Mouse (Mus musculus): ENCODE results near the gene Vps29. TPM values are rescaled to one million over a fixed set of nuclear protein-coding genes. Genes with fewer than 3 reads are reported as not detected.

Vps29 gene
- polyA plus RNA-seq, 1 experiment: 57.4 TPM

GRCm38 (mm10) chr5:122390671-122391070 lies 36.5 kb downstream of the Vps29 start:
- Histone ChIP-seq H3K27me3 (ENCODE audit: control insufficient read depth, insufficient read depth, low read length) (no peaks in the 10 kb centered on the region), H3K4me3 (ENCODE audit: control insufficient read depth, low read depth, low read length) (no peak overlapping the region), H3K4me1 (ENCODE audit: control insufficient read depth, insufficient read depth, low read length) (peaks cover 2% of the 10 kb centered on the region; the same call in 1 of the 2 replicates), H3K27ac (ENCODE audit: control insufficient read depth, insufficient read depth, low read depth, low read length) (no peak overlapping the region), H3K36me3 (ENCODE audit: control insufficient read depth, insufficient read depth, low read length) (no peaks in the 10 kb centered on the region)
- TF ChIP-seq POLR2A (IDR thresholded peaks at IDR 0.05; ENCODE audit: control insufficient read depth, low read depth, low read length): no peak

DNA sequence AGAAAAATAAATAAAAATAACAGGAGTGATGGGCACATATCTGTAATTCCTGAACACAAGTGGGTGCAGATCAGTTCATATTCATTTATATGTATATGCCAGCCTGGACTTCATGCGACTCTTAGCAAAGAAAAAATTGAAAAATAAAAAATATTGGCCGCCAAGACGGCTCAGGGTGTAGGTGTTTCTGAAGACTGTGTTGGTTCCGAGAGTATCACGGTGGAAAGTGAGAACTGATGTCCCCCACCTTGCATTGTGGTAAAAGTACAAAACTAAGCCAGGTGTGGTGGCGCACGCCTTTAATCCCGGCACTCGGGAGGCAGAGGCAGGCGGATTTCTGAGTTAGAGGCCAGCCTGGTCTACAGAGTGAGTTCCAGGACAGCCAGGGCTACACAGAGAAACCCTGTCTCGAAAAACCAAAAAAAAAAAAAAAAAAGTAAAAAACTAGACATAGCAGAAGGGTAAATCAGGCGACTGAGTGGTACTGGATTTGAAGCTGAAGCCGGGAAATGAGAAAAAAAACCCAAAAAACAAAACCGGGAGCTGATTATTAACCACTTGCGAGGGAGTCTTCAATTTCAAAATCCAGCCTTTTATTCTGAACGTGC lies 37.1 kb downstream of the Vps29 start:
- Histone ChIP-seq H3K27ac (ENCODE audit: control insufficient read depth, insufficient read depth, low read depth, low read length) (no peak overlapping the region), H3K4me3 (ENCODE audit: control insufficient read depth, low read depth, low read length) (peak overlapping the region; percentile 87), H3K27me3 (ENCODE audit: control insufficient read depth, insufficient read depth, low read length) (no peaks in the 10 kb centered on the region), H3K36me3 (ENCODE audit: control insufficient read depth, insufficient read depth, low read length) (no peaks in the 10 kb centered on the region), H3K4me1 (ENCODE audit: control insufficient read depth, insufficient read depth, low read length) (peaks cover 2% of the 10 kb centered on the region; the same call in 1 of the 2 replicates)
- no peak for TF ChIP-seq POLR2A (IDR thresholded peaks at IDR 0.05; ENCODE audit: control insufficient read depth, low read depth, low read length)
- no peak for TF ChIP-seq CTCF (IDR thresholded peaks at IDR 0.05; ENCODE audit: control insufficient read depth, insufficient read depth, insufficient replicate concordance, low read depth, low read length)

DNA sequence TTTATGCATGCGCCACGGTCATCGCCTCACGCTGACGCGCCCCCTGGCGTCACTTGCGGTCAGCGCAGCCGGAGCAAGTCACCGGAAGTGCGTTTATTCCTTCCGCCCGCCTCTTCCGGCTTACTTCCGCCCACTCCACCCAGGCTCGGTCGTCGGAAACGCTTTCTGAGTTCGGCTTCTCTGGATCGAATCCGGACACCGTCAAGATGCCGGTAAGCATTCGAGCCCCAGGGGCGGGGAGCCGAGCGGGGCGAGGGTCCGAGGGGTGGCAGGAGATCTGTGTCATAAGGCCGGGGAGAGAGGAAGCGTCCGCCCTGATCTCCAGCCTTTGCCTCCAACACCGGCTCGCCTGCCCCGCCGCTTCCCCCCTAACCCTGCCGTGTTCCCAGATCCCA lies 37.6 kb downstream of the Vps29 start, which contains the start of gene Arpc3:
Arpc3 (plus strand) TSS at position 93 of the 395 bp plus-strand sequence.
- TF ChIP-seq POLR2A (IDR thresholded peaks at IDR 0.05; ENCODE audit: control insufficient read depth, low read depth, low read length): peak; percentile 60
- peak; percentile 97 for TF ChIP-seq CTCF (IDR thresholded peaks at IDR 0.05; ENCODE audit: control insufficient read depth, insufficient read depth, insufficient replicate concordance, low read depth, low read length)
- H3K27ac ChIP-seq (ENCODE audit: control insufficient read depth, insufficient read depth, low read depth, low read length): 0 out of 2 replicates have a peak within 1 kb of the TSS, but pooled peaks have one; percentile 9
- H3K27me3 ChIP-seq (ENCODE audit: control insufficient read depth, insufficient read depth, low read length): no peaks in the 10 kb centered on the region
- H3K4me3 ChIP-seq (ENCODE audit: control insufficient read depth, low read depth, low read length): peak within 1 kb of the TSS; percentile 87
- peaks cover 5% of the 10 kb centered on the region for H3K4me1 ChIP-seq (ENCODE audit: control insufficient read depth, insufficient read depth, low read length)
- H3K36me3 ChIP-seq (ENCODE audit: control insufficient read depth, insufficient read depth, low read length): no peaks in the 10 kb centered on the region

DNA sequence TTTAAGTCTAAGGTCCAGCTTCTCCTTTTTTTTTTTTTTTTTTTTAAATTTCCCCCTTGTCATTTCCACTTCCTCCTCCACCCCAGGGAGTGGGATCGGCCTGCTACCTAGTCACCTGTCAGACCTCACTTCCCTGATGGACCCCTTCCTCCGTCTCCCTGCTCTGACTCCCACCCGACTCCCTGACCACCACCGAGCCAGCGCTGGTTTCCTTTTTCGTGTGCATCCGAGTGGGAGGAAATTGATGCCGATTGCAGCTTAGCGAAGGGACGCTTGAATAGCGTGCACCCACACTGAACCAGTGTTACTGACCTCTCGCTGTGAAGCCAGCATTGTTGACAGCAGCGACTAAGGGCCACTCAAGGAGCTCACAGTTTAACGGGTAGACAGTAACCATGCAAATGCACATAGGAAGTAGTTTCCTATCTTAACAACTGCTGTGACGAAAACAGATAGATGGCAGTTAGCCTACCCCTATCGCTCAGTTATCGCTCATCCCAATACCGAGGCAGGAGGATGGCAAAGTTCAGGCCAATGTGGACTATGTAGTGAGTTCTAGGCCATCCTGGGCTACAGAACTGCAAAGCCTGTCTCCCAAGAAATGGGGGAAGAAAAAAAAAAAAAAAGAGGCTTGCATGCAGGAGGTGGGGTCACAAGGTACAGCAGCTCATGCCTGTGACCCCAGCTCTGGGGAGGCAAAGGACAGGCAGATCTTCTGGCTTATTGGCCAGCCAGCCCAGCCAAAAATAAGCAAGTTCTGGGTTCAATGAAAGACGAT lies 38.2 kb downstream of the Vps29 start:
- Histone ChIP-seq H3K27me3 (ENCODE audit: control insufficient read depth, insufficient read depth, low read length) (no peaks in the 10 kb centered on the region), H3K4me3 (ENCODE audit: control insufficient read depth, low read depth, low read length) (peak overlapping the region; percentile 87), H3K4me1 (ENCODE audit: control insufficient read depth, insufficient read depth, low read length) (peaks cover 5% of the 10 kb centered on the region), H3K36me3 (ENCODE audit: control insufficient read depth, insufficient read depth, low read length) (no peaks in the 10 kb centered on the region), H3K27ac (ENCODE audit: control insufficient read depth, insufficient read depth, low read depth, low read length) (0 out of 2 replicates have a peak overlapping the region, but pooled peaks have one; percentile 2)
- TF ChIP-seq POLR2A (IDR thresholded peaks at IDR 0.05; ENCODE audit: control insufficient read depth, low read depth, low read length): no peak

GRCm38 (mm10) chr5:122393887-122394286 lies 39.7 kb downstream of the Vps29 start:
- peak; percentile 67; the same call in 1 of the 2 replicates for TF ChIP-seq CTCF (IDR thresholded peaks at IDR 0.05; ENCODE audit: control insufficient read depth, insufficient read depth, insufficient replicate concordance, low read depth, low read length)
- TF ChIP-seq POLR2A (IDR thresholded peaks at IDR 0.05; ENCODE audit: control insufficient read depth, low read depth, low read length): no peak
- Histone ChIP-seq H3K27me3 (ENCODE audit: control insufficient read depth, insufficient read depth, low read length) (no peaks in the 10 kb centered on the region), H3K36me3 (ENCODE audit: control insufficient read depth, insufficient read depth, low read length) (no peaks in the 10 kb centered on the region), H3K27ac (ENCODE audit: control insufficient read depth, insufficient read depth, low read depth, low read length) (no peak overlapping the region), H3K4me3 (ENCODE audit: control insufficient read depth, low read depth, low read length) (no peak overlapping the region), H3K4me1 (ENCODE audit: control insufficient read depth, insufficient read depth, low read length) (peaks cover 5% of the 10 kb centered on the region)

DNA sequence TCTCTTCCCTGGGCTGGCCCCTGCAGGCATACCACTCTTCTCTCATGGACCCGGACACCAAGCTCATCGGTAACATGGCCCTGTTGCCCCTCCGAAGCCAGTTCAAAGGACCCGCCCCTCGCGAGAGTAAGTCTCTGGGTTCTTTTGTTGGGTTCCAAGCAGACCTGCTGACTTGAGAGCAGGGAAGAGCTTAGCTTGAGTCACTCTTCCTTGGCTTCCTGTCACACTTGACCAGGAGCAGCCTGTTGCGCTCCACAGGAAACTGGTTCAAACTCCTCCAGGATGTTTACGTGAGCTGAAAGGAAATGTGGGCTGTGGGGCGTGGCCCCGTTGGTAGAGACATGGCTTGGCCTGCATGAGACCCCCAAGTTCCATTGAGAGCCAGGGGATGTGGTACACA lies 42.6 kb downstream of the Vps29 start:
- H3K4me1 ChIP-seq (ENCODE audit: control insufficient read depth, insufficient read depth, low read length): peaks cover 5% of the 10 kb centered on the region
- no peaks in the 10 kb centered on the region for H3K36me3 ChIP-seq (ENCODE audit: control insufficient read depth, insufficient read depth, low read length)

DNA sequence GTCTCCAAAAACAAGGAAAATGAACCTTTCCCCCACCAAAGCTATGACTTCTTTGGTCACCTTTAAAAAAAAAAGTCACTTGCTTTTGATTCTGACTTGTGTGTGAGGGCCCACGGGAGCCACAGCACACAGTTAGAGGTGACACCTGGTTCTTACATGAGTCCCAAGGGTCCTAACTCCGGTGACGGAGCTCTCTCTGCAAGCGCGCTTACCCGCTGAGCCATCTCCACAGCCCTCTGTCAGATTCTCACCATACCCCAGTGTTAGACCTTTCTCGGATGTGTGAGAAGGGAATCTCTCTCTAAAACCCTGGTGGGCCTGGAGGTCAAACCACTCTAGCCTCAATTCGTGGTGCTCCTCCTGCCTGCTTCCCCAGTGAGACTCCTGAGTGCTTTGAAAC lies 43.3 kb downstream of the Vps29 start:
- no peak overlapping the region for H3K27ac ChIP-seq (ENCODE audit: control insufficient read depth, insufficient read depth, low read depth, low read length)

More for the DNA sequence above, 42.6 kb downstream of the Vps29 start:
- TF ChIP-seq CTCF (IDR thresholded peaks at IDR 0.05; ENCODE audit: control insufficient read depth, insufficient read depth, insufficient replicate concordance, low read depth, low read length): no peak
- TF ChIP-seq POLR2A (IDR thresholded peaks at IDR 0.05; ENCODE audit: control insufficient read depth, low read depth, low read length): no peak
- H3K4me3 ChIP-seq (ENCODE audit: control insufficient read depth, low read depth, low read length): no peak overlapping the region
- peak overlapping the region; percentile 55; the same call in 1 of the 2 replicates for H3K27ac ChIP-seq (ENCODE audit: control insufficient read depth, insufficient read depth, low read depth, low read length)
- no peaks in the 10 kb centered on the region for H3K27me3 ChIP-seq (ENCODE audit: control insufficient read depth, insufficient read depth, low read length)

More for the DNA sequence above, 43.3 kb downstream of the Vps29 start:
- Histone ChIP-seq H3K27me3 (ENCODE audit: control insufficient read depth, insufficient read depth, low read length) (no peaks in the 10 kb centered on the region), H3K4me1 (ENCODE audit: control insufficient read depth, insufficient read depth, low read length) (peaks cover 5% of the 10 kb centered on the region), H3K36me3 (ENCODE audit: control insufficient read depth, insufficient read depth, low read length) (no peaks in the 10 kb centered on the region), H3K4me3 (ENCODE audit: control insufficient read depth, low read depth, low read length) (no peak overlapping the region)
- TF ChIP-seq CTCF (IDR thresholded peaks at IDR 0.05; ENCODE audit: control insufficient read depth, insufficient read depth, insufficient replicate concordance, low read depth, low read length) (no peak), POLR2A (IDR thresholded peaks at IDR 0.05; ENCODE audit: control insufficient read depth, low read depth, low read length) (no peak)

Data from testis, adult 2 months (tissue).